Mouse (Mus musculus): Measurements from ENCODE around the gene Gm3448. TPM values are rescaled to one million over a fixed set of nuclear protein-coding genes. Genes with fewer than 3 reads are reported as not detected.

Gene Gm3448
- polyA plus RNA-seq, 1 experiment from 2014 or later, result 4.6 TPM

DNA sequence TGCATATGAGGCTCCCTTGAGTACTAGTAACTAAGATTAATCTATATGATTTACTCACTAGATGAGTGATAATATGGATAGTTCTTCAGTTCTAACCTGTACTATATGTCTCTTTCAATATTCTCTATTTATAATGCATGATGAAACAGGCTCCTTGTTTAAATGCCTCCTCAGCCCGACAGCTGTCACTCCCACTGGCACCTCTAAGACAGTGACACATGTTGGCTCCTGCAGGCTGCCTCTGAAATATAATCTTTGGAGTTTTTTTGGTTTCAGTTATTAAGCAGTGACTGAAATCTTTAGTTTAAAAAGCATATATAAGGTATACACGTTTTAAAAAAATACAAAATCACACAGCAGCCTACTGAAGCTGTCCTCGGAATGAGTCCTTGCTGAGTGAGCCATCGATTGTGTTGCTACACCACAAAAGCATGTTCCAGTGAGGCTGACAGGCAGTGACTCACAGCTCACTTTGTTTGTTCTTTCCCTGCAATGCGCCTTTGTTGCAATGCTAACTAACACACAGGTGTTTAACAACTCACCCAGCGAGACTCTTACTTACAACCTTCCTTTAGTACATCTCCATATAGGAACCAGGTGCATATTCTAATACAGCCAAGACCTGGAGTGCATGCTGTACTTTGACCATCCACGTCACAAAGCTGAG, 92.0 kb downstream of the Gm3448 start:
- Histone ChIP-seq H3K9ac (ENCODE audit: low read length) (no peak overlapping the region), H3K27me3 (ENCODE audit: control insufficient read depth, insufficient read depth, low read length) (no peaks in the 10 kb centered on the region), H3K4me1 (ENCODE audit: control insufficient read depth, insufficient read depth, low read length) (peaks cover 2% of the 10 kb centered on the region; the same call in 1 of the 2 replicates), H3K36me3 (ENCODE audit: control insufficient read depth, insufficient read depth, low read length) (peaks cover 10% of the 10 kb centered on the region), H3K4me2 (no peak overlapping the region), H3K4me3 (ENCODE audit: low read depth, low read length) (no peak overlapping the region), H3K27ac (ENCODE audit: low read depth, low read length) (no peak overlapping the region), H3K9me3 (ENCODE audit: control insufficient read depth, low read length) (no peaks in the 10 kb centered on the region)
- 89% methylated on average over 7 of the region's 7 CpGs for WGBS
- no peak for DNase-seq (ENCODE audit: low spot score, missing footprints)
- ATAC-seq (ENCODE audit: low FRiP score), result no peak

Other genes with a start within 250 kb of the Gm3448 start
- gene Wdr27, start 98.4 kb downstream of the Gm3448 start, polyA plus RNA-seq (2014; fragmentation: Nextera tagmentation; extraction: Ambion mirVana), result 5.1 and 8.2 TPM in 2 replicates
- gene 1600012H06Rik, start 98.4 kb downstream of the Gm3448 start, polyA plus RNA-seq (2014; fragmentation: Nextera tagmentation; extraction: Ambion mirVana), result 33.3 and 36.0 TPM in 2 replicates
- 30.0 and 31.3 TPM in 2 replicates for gene Phf10, start 80.3 kb downstream of the Gm3448 start, polyA plus RNA-seq (2014; fragmentation: Nextera tagmentation; extraction: Ambion mirVana)
- gene 9030025P20Rik, start 63.1 kb downstream of the Gm3448 start, polyA plus RNA-seq (2014; fragmentation: Nextera tagmentation; extraction: Ambion mirVana), result 10.1 and 12.5 TPM in 2 replicates
- gene Gm3417, start 62.7 kb downstream of the Gm3448 start, polyA plus RNA-seq (2014; fragmentation: Nextera tagmentation; extraction: Ambion mirVana), result 1.3 and 1.4 TPM in 2 replicates
- gene Gm3435, start 31.4 kb downstream of the Gm3448 start, polyA plus RNA-seq (2014; fragmentation: Nextera tagmentation; extraction: Ambion mirVana), result 8.0 and 10.3 TPM in 2 replicates
- gene Ermard, start 329 bp downstream of the Gm3448 start, polyA plus RNA-seq (2014; fragmentation: Nextera tagmentation; extraction: Ambion mirVana), result 69.3 and 83.2 TPM in 2 replicates
- 0.68 TPM in 1 of 2 replicates, not detected in the other for gene Tcte3, start within 50 bp of the Gm3448 start, polyA plus RNA-seq (2014; fragmentation: Nextera tagmentation; extraction: Ambion mirVana)